Mouse (Mus musculus) gastrocnemius, adult 2 months (tissue): ENCODE measurements around the gene Podn. TPM values are rescaled to one million over a fixed set of nuclear protein-coding genes. Genes with fewer than 3 reads are reported as not detected.
A peak's percentile ranks its signal among the peaks of the same experiment; 100 is the strongest.

ENCODE experiments used
- DNase-seq: peaks from one replicate; pipeline ENCODE4 v3.0.0; 2022
- H3K27ac ChIP-seq: fragments of 200-600 bp; 2 replicates; pipeline ENCODE4 v1.8.1; 2022; ENCODE audit warnings: mild to moderate bottlenecking
- H3K4me3 ChIP-seq: fragments of 200-600 bp; 2 replicates; pipeline ENCODE4 v1.8.1; 2022; ENCODE audit warnings: mild to moderate bottlenecking, moderate library complexity
- CTCF ChIP-seq: fragments of 200-600 bp; IDR thresholded peaks from 2 replicates; pipeline ENCODE4 v1.8.1; 2022; ENCODE audit warnings: antibody characterized with exemption, mild to moderate bottlenecking, moderate library complexity
- intact Hi-C: fragments of 180-260 bp; cut with DNase I; formaldehyde crosslinking; loops from one replicate; pipeline ENCODE4 v1.15.1; 2025
- total RNA-seq, 2 experiments: library from RNA; stranded (reverse); gene quantifications; 2 replicates each; pipeline ENCODE4 v1.2.3; 2021

The Podn gene
- total RNA-seq, 2 experiments from 2014 or later: 7.2 to 8.3 TPM

- Histone ChIP-seq H3K4me3 (no peak overlapping the region), H3K27ac (no peak overlapping the region)
- no peak for TF ChIP-seq CTCF
- intact Hi-C loops: no loop called here
- no peak for DNase-seq
Observed at GRCm38 (mm10) chr4:108058166-108058565, 38.1 kb downstream of the Podn start.

DNA sequence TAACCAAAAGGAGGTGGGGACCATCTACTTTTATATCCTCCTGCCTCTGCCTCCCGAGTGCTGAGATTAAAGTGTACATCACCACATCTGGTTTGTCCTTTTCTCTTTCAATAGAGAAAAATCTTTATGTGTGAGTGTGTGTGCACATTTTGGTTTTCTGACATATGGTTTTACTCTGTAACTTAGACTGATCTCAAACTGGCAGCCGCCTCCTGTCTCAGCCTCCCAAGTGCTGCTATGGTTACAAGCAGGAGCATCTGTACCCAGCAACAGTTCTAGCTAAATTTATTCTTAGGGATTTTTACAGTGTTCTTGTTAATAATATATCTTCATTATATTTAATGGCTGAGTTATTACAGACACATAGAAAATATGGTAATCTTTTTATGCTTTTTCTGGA is 39.0 kb downstream of the Podn start:
- no peak for TF ChIP-seq CTCF
- Histone ChIP-seq H3K4me3 (no peak overlapping the region), H3K27ac (no peak overlapping the region)
- intact Hi-C loops: no loop called here
- no peak for DNase-seq

DNA sequence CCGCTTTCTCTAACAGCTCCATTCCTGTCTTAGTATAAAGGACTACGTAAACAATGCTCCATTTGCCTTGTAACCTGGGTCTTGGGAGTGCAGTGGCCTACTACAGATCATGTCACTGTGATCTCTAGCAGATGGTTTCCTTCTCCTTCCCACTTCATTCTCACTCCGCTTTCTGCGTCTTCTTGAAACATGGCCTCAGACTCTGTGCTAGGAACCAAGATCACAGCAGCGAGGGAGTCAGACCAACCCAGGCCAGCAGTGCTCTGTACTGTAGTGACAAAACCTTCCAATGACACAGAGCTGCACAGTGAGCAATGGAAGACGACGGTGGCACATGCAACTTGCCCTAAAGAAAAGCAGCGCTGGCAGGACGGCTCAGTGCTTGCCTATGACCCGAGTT is 40.4 kb downstream of the Podn start:
- H3K4me3 ChIP-seq: no peak overlapping the region
- no peak overlapping the region for H3K27ac ChIP-seq
- TF ChIP-seq CTCF: no peak
- intact Hi-C loops: no loop called here
- no peak for DNase-seq

DNA sequence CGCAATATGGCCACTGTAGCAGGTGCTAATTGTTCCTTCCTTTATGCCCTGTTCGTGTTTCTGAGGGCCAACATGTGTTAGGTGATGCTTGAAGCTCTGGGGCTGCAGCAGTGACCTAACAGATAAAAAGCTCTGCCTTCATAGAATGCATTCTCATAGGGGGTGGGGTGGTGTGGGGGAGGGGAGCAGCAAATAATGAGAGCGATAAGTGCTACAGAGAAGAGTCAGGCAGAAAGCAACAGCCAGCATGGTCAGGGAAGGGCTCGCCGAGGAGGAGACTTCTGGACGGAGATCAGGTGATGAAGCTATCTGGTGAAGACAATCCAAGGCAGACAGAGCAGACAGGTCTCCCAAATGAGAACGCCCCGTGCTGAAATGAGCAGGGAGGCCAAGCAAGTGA is 43.6 kb downstream of the Podn start:
- Histone ChIP-seq H3K4me3 (no peak overlapping the region), H3K27ac (no peak overlapping the region)
- intact Hi-C loops: no loop called here
- no peak for DNase-seq
- TF ChIP-seq CTCF: no peak

- peak overlapping the region; percentile 24; the same call in 1 of the 2 replicates for H3K27ac ChIP-seq
- peak; percentile 71 for DNase-seq
- H3K4me3 ChIP-seq: no peak overlapping the region
- TF ChIP-seq CTCF: no peak
- intact Hi-C loops: no loop called here
Observed at GRCm38 (mm10) chr4:108051687-108052274, 44.5 kb downstream of the Podn start.

- Histone ChIP-seq H3K27ac (no peak overlapping the region), H3K4me3 (no peak overlapping the region)
- DNase-seq: peak; percentile 71
- TF ChIP-seq CTCF: no peak
- intact Hi-C loops: no loop called here
Observed at GRCm38 (mm10) chr4:108046136-108046535, 50.1 kb downstream of the Podn start.

DNA sequence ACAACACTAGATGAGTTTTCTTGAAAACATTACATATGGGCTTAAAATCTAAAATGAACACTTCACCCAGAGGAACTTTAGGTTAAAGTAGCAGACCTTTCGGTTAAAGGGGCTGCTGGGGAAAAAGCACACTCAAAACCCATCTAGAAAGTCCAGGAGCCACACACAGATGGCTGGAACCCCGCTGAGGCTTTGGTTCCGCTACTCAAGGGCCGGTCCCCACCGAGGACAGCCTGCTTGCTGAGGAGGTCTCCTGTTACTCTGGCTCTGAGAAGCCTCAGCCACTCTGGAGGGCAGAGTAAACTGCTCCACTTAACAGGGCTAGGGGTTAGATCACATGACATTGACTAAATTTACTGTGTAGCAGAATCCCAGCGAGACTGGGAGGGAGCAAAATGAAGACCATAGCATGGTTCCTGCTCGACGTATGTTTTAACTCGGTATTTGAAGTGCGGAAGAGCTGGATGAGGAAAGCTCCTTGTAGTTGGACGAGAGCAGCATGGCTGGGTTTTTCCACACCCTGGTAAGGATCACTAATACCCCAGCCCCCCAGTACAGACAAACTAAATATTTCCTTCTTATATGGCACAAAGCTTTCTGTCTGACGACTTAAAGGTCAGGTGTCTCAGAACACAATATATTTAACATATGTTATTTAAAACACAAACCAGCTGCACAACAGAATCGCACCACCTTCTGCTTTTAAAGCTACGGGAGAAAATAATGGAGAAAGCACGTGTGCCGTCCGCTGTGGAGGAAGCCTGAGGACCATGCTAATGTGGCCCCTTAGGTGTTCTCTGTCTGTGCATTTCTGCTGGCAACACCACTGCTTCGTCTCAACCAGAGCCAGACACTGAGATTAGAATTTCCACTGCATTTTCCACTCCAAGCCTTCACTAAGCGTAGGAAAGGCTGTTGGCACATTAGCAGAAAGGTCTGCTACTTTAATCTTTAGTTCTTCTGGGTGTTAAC is 50.8 kb downstream of the Podn start:
- Histone ChIP-seq H3K27ac (no peak overlapping the region), H3K4me3 (no peak overlapping the region)
- intact Hi-C loops: no loop called here
- TF ChIP-seq CTCF: no peak
- DNase-seq: no peak

DNA sequence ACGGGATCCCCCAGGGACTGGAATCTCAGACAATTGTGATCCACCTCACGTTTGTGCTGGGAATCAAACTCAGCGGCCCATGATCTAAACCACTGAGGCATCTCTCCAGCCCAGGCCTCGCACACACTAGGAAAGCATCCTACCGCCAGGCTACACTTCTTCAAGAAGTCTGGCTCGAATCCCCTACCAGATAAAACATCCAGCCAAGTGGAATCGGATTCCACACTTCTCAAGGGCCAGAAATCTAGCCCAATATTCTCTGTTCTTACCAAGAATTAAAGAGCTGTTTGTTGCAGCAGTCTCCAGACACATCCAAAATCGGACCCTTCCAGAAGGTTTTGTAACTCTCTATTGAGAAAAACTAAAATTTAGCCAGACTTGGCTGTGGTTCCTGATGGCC is 59.2 kb downstream of the Podn start:
- no peak for TF ChIP-seq CTCF
- no peak overlapping the region for H3K4me3 ChIP-seq
- intact Hi-C loops: no loop called here
- peak overlapping the region; percentile 63; the same call in 1 of the 2 replicates for H3K27ac ChIP-seq
- peak; percentile 49 for DNase-seq

- intact Hi-C loops: no loop called here
- no peak for DNase-seq
- no peak overlapping the region for H3K4me3 ChIP-seq
- peak overlapping the region; percentile 84 for H3K27ac ChIP-seq
- no peak for TF ChIP-seq CTCF
Observed at GRCm38 (mm10) chr4:108033041-108033764, 63.0 kb downstream of the Podn start.

GRCm38 (mm10) chr4:108032352-108032849 is 63.8 kb downstream of the Podn start:
- no peak for TF ChIP-seq CTCF
- H3K4me3 ChIP-seq: peak overlapping the region; percentile 86
- H3K27ac ChIP-seq: peak overlapping the region; percentile 84
- DNase-seq: no peak
- intact Hi-C loops: no loop called here

- H3K27ac ChIP-seq: peak overlapping the region; percentile 84
- H3K4me3 ChIP-seq: peak overlapping the region; percentile 86
- no peak for TF ChIP-seq CTCF
- intact Hi-C loops: no loop called here
- DNase-seq: peak; percentile 84
Observed at GRCm38 (mm10) chr4:108031502-108032351, 64.5 kb downstream of the Podn start.
